Mouse (Mus musculus) forebrain, embryonic 13.5 days (tissue): ENCODE data around the gene Tbcb. TPM values are rescaled to one million over a fixed set of nuclear protein-coding genes. Genes with fewer than 3 reads are reported as not detected.
"Not testable (repeated sequence)": the region's sequence is repeated elsewhere in the genome, so short reads cannot be mapped to it uniquely, and the experiment has no call there.

Source experiments
- ATAC-seq: fragments of 200-750 bp; cut with Nextera tagmentation; 2 replicates; pipeline ENCODE4 v1.8.0; 2017
- H3K27ac ChIP-seq: fragments of 300-500 bp; sonication (generic); 2 replicates; pipeline ENCODE4 v1.5.1; 2015; ENCODE audit warnings: inconsistent platforms, mild to moderate bottlenecking, moderate library complexity
- H3K27me3 ChIP-seq: fragments of 300-500 bp; sonication (generic); 2 replicates; pipeline ENCODE4 v1.6.1; 2015; ENCODE audit warnings: mild to moderate bottlenecking, inconsistent platforms
- H3K36me3 ChIP-seq: fragments of 300-500 bp; sonication (generic); 2 replicates; pipeline ENCODE4 v1.6.1; 2015; ENCODE audit warnings: mild to moderate bottlenecking, inconsistent platforms; ENCODE audit not compliant: poor library complexity, severe bottlenecking
- H3K4me1 ChIP-seq: fragments of 300-500 bp; sonication (generic); 2 replicates; pipeline ENCODE4 v1.6.1; 2015; ENCODE audit warnings: inconsistent platforms
- H3K4me2 ChIP-seq: fragments of 300-500 bp; sonication (generic); 2 replicates; pipeline ENCODE4 v1.6.1; 2015; ENCODE audit warnings: inconsistent platforms, mild to moderate bottlenecking, moderate library complexity
- H3K4me3 ChIP-seq: fragments of 300-500 bp; sonication (generic); 2 replicates; pipeline ENCODE4 v1.5.1; 2015; ENCODE audit warnings: mild to moderate bottlenecking, inconsistent platforms
- H3K9ac ChIP-seq: fragments of 300-500 bp; sonication (generic); 2 replicates; pipeline ENCODE4 v1.6.1; 2015; ENCODE audit warnings: mild to moderate bottlenecking, inconsistent platforms
- H3K9me3 ChIP-seq: fragments of 300-500 bp; sonication (generic); replicated peaks from 2 replicates; pipeline ENCODE4 v1.6.1; 2016; ENCODE audit warnings: inconsistent platforms
- WGBS: fragments of 180-500 bp; shearing (Covaris S2); methylation state at CpG from one replicate; pipeline ENCODE4 v1.1.7; 2015; 5-methylcytosine and 5-hydroxymethylcytosine counted together
- polyA plus RNA-seq: library from polyadenylated mRNA; unstranded; fragments of >200 nt; fragmentation: Nextera tagmentation; extraction: Ambion mirVana; gene quantifications from 2 replicates; pipeline ENCODE4 v1.2.1, GENCODE M21; 2015

The Tbcb gene
- polyA plus RNA-seq, 1 experiment from 2014 or later, result 318 TPM

- H3K27ac ChIP-seq, result peak overlapping the region; percentile 10; the same call in 1 of the 2 replicates
- H3K27me3 ChIP-seq, result no peaks in the 10 kb centered on the region
- H3K9ac ChIP-seq, result peak overlapping the region; percentile 61
- ATAC-seq, result peak; percentile 41
- 6% methylated on average over 16 of the region's 16 CpGs for WGBS
- H3K4me1 ChIP-seq, result peaks cover 13% of the 10 kb centered on the region
- H3K9me3 ChIP-seq, result no peaks in the 10 kb centered on the region
- peak overlapping the region; percentile 77 for H3K4me2 ChIP-seq
- H3K36me3 ChIP-seq, result peaks cover 24% of the 10 kb centered on the region
- H3K4me3 ChIP-seq, result peak overlapping the region; percentile 48
Observed at GRCm38 (mm10) chr7:30219293-30220007, 12.6 kb downstream of the Tbcb start.

GRCm38 (mm10) chr7:30217277-30217676, 14.8 kb downstream of the Tbcb start:
- Histone ChIP-seq H3K9ac (no peak overlapping the region), H3K4me3 (no peak overlapping the region), H3K9me3 (no peaks in the 10 kb centered on the region), H3K36me3 (0 out of 2 replicates have a peak, but pooled peaks cover 3% of the 10 kb centered on the region), H3K27me3 (no peaks in the 10 kb centered on the region), H3K4me1 (peaks cover 13% of the 10 kb centered on the region), H3K4me2 (no peak overlapping the region), H3K27ac (no peak overlapping the region)
- 84% methylated on average over 2 of the region's 2 CpGs for WGBS
- peak; percentile 39; the same call in 1 of the 2 replicates for ATAC-seq

- Histone ChIP-seq H3K9ac (0 out of 2 replicates have a peak overlapping the region, but pooled peaks have one; percentile 16), H3K4me2 (peak overlapping the region; percentile 53), H3K36me3 (no peaks in the 10 kb centered on the region), H3K4me1 (peaks cover 13% of the 10 kb centered on the region), H3K27ac (no peak overlapping the region), H3K27me3 (no peaks in the 10 kb centered on the region), H3K9me3 (no peaks in the 10 kb centered on the region), H3K4me3 (peak overlapping the region; percentile 25)
- 1% methylated on average over 15 of the region's 16 CpGs for WGBS
- ATAC-seq, result peak; percentile 79
Observed at GRCm38 (mm10) chr7:30216723-30217151, 15.3 kb downstream of the Tbcb start.

- 82% methylated on average over 3 of the region's 3 CpGs for WGBS
- H3K4me1 ChIP-seq, result peaks cover 13% of the 10 kb centered on the region
- H3K27ac ChIP-seq, result no peak overlapping the region
- no peak for ATAC-seq
- no peaks in the 10 kb centered on the region for H3K27me3 ChIP-seq
- no peaks in the 10 kb centered on the region for H3K9me3 ChIP-seq
- H3K4me3 ChIP-seq, result no peak overlapping the region
- H3K36me3 ChIP-seq, result no peaks in the 10 kb centered on the region
- no peak overlapping the region for H3K9ac ChIP-seq
- no peak overlapping the region for H3K4me2 ChIP-seq
Observed at GRCm38 (mm10) chr7:30215875-30216274, 16.2 kb downstream of the Tbcb start.

- Histone ChIP-seq H3K9ac (no peak overlapping the region), H3K36me3 (no peaks in the 10 kb centered on the region), H3K4me2 (no peak overlapping the region), H3K27me3 (no peaks in the 10 kb centered on the region), H3K9me3 (no peaks in the 10 kb centered on the region), H3K4me3 (no peak overlapping the region), H3K27ac (no peak overlapping the region), H3K4me1 (peaks cover under 1% of the 10 kb centered on the region)
- ATAC-seq, result no peak
- WGBS, result 90% methylated on average over 3 of the region's 3 CpGs
Observed at GRCm38 (mm10) chr7:30213881-30214280, 18.2 kb downstream of the Tbcb start.

GRCm38 (mm10) chr7:30211025-30211424, 21.0 kb downstream of the Tbcb start:
- Histone ChIP-seq H3K9ac (no peak overlapping the region), H3K36me3 (no peaks in the 10 kb centered on the region), H3K4me3 (no peak overlapping the region), H3K9me3 (no peaks in the 10 kb centered on the region), H3K4me1 (no peaks in the 10 kb centered on the region), H3K4me2 (no peak overlapping the region), H3K27ac (no peak overlapping the region), H3K27me3 (no peaks in the 10 kb centered on the region)
- 15% methylated on average over 4 of the region's 4 CpGs for WGBS
- ATAC-seq, result no peak

- H3K4me3 ChIP-seq, H3K27ac ChIP-seq, H3K9me3 ChIP-seq, H3K9ac ChIP-seq, H3K4me2 ChIP-seq, ATAC-seq, H3K36me3 ChIP-seq, H3K27me3 ChIP-seq, H3K4me1 ChIP-seq: not testable (repeated sequence)
- 61% methylated on average over 5 of the region's 5 CpGs for WGBS
Observed at GRCm38 (mm10) chr7:30206364-30206763, 25.7 kb downstream of the Tbcb start.

- WGBS, result 6% methylated on average over 2 of the region's 2 CpGs
- no peaks in the 10 kb centered on the region for H3K4me1 ChIP-seq
- H3K9me3 ChIP-seq, result no peaks in the 10 kb centered on the region
- no peak overlapping the region for H3K4me2 ChIP-seq
- H3K36me3 ChIP-seq, result no peaks in the 10 kb centered on the region
- H3K4me3 ChIP-seq, result no peak overlapping the region
- ATAC-seq, result no peak
- H3K9ac ChIP-seq, result no peak overlapping the region
- no peak overlapping the region for H3K27ac ChIP-seq
- no peaks in the 10 kb centered on the region for H3K27me3 ChIP-seq
Observed at GRCm38 (mm10) chr7:30205383-30205782, 26.7 kb downstream of the Tbcb start.

- no peak overlapping the region for H3K4me3 ChIP-seq
- no peaks in the 10 kb centered on the region for H3K4me1 ChIP-seq
- H3K9ac ChIP-seq, result no peak overlapping the region
- H3K27ac ChIP-seq, result no peak overlapping the region
- no peaks in the 10 kb centered on the region for H3K27me3 ChIP-seq
- no peaks in the 10 kb centered on the region for H3K36me3 ChIP-seq
- WGBS, result 21% methylated on average over 8 of the region's 8 CpGs
- no peak for ATAC-seq
- no peaks in the 10 kb centered on the region for H3K9me3 ChIP-seq
- H3K4me2 ChIP-seq, result no peak overlapping the region
Observed at GRCm38 (mm10) chr7:30204380-30204779, 27.7 kb downstream of the Tbcb start.

- no peak for ATAC-seq
- 88% methylated on average over 11 of the region's 11 CpGs for WGBS
- Histone ChIP-seq H3K27me3 (no peaks in the 10 kb centered on the region), H3K9me3 (no peaks in the 10 kb centered on the region), H3K9ac (no peak overlapping the region), H3K27ac (no peak overlapping the region), H3K4me1 (0 out of 2 replicates have a peak, but pooled peaks cover 4% of the 10 kb centered on the region), H3K4me3 (no peak overlapping the region), H3K36me3 (no peaks in the 10 kb centered on the region), H3K4me2 (no peak overlapping the region)
Observed at GRCm38 (mm10) chr7:30202895-30203690, 29.0 kb downstream of the Tbcb start.

GRCm38 (mm10) chr7:30200661-30201060, 31.4 kb downstream of the Tbcb start:
- not testable (repeated sequence) for H3K27ac ChIP-seq, H3K4me2 ChIP-seq, H3K9me3 ChIP-seq, H3K36me3 ChIP-seq, H3K27me3 ChIP-seq, H3K4me1 ChIP-seq, H3K4me3 ChIP-seq, H3K9ac ChIP-seq, ATAC-seq
- 91% methylated on average over 5 of the region's 5 CpGs for WGBS

- Histone ChIP-seq H3K36me3 (no peaks in the 10 kb centered on the region), H3K4me1 (peaks cover 8% of the 10 kb centered on the region), H3K4me3 (no peak overlapping the region), H3K4me2 (no peak overlapping the region), H3K9ac (no peak overlapping the region), H3K9me3 (no peaks in the 10 kb centered on the region), H3K27me3 (no peaks in the 10 kb centered on the region), H3K27ac (no peak overlapping the region)
- no peak for ATAC-seq
- WGBS, result 76% methylated on average over 5 of the region's 5 CpGs
Observed at GRCm38 (mm10) chr7:30200200-30200599, 31.9 kb downstream of the Tbcb start.
